Mouse (Mus musculus): ENCODE data around the gene Iqsec1. TPM values are rescaled to one million over a fixed set of nuclear protein-coding genes. Genes with fewer than 3 reads are reported as not detected.

Gene Iqsec1
- polyA plus RNA-seq, 1 experiment from 2014 or later = 28.6 TPM

- Histone ChIP-seq H3K36me3 (ENCODE audit: control insufficient read depth, insufficient read depth, low read length) (peaks cover 6% of the 10 kb centered on the region; the same call in 1 of the 2 replicates), H3K27ac (replicated peaks in 1 of 2; ENCODE audit: control insufficient read depth in 1 of 2, insufficient read depth in 1 of 2, low read depth in 2 of 2, low read length in 2 of 2) (no peak overlapping the region), H3K9ac (ENCODE audit: low read length) (no peak overlapping the region), H3K27me3 (ENCODE audit: control insufficient read depth, insufficient read depth, low read length) (no peaks in the 10 kb centered on the region), H3K4me1 (ENCODE audit: control insufficient read depth in 2 of 2, insufficient read depth in 2 of 2, low read length in 2 of 2) (peaks cover 40 to 46% of the 10 kb centered on the region in 2 experiments), H3K4me3 (ENCODE audit: control insufficient read depth in 1 of 2, insufficient read depth in 1 of 2, low read depth in 1 of 2, low read length in 2 of 2) (no peak overlapping the region), H3K4me2 (ENCODE audit: low read length) (no peak overlapping the region), H3K9me3 (ENCODE audit: control insufficient read depth, low read length) (no peaks in the 10 kb centered on the region)
- ATAC-seq (ENCODE audit: insufficient number of reproducible peaks, insufficient read depth, low FRiP score, low read depth) = no peak
- 82% methylated on average over 8 of the region's 8 CpGs for WGBS
Measured at GRCm38 (mm10) chr6:90613277-90613676, 375.2 kb downstream of the Iqsec1 start.

DNA sequence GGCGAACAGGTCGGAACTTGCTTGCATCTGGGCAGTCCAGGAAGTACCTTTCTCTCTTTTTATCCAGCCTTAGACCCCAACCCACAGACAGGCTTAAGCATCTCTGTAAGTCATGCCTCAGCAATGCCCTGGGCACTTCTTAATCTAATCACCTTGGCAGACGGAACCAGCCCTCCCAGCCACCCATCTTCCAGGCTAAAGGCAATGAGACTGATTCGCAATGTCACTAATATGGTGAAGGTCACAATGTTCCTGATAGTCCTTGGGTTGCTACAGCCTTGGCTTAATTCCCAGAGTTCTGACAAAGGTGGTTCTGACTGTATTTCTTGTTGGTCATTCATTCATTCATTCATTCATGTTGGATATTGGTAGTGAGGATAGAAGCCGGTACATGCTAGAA lies 378.2 kb downstream of the Iqsec1 start:
- WGBS = 84% methylated on average over 5 of the region's 5 CpGs
- Histone ChIP-seq H3K36me3 (ENCODE audit: control insufficient read depth, insufficient read depth, low read length) (peaks cover 6% of the 10 kb centered on the region; the same call in 1 of the 2 replicates), H3K9me3 (ENCODE audit: control insufficient read depth, low read length) (no peaks in the 10 kb centered on the region), H3K4me2 (ENCODE audit: low read length) (no peak overlapping the region), H3K27ac (replicated peaks in 1 of 2; ENCODE audit: control insufficient read depth in 1 of 2, insufficient read depth in 1 of 2, low read depth in 2 of 2, low read length in 2 of 2) (no peak overlapping the region), H3K27me3 (ENCODE audit: control insufficient read depth, insufficient read depth, low read length) (no peaks in the 10 kb centered on the region), H3K4me1 (ENCODE audit: control insufficient read depth in 2 of 2, insufficient read depth in 2 of 2, low read length in 2 of 2) (peaks cover 21 to 41% of the 10 kb centered on the region in 2 experiments), H3K9ac (ENCODE audit: low read length) (no peak overlapping the region), H3K4me3 (ENCODE audit: control insufficient read depth in 1 of 2, insufficient read depth in 1 of 2, low read depth in 1 of 2, low read length in 2 of 2) (no peak overlapping the region)
- no peak for ATAC-seq (ENCODE audit: insufficient number of reproducible peaks, insufficient read depth, low FRiP score, low read depth)

DNA sequence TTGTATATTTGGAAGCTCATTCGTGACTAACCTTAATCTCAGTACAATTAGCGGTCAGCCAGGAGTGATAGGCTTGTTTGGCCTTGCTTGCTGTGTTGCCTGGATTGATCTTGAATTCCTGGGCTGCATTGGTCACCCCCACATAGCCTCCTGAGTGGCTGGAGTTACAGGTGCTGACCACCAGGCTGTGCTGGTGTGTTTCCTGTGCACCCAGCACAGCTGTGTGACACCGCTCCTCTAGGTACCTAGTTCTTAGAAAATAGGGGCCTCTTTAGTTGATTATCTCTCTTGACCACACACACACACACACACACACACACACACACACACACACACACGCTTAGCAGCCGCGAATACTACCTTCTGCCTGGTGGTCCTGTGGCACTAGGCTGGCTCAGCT lies 380.3 kb downstream of the Iqsec1 start:
- peaks cover 9 to 36% of the 10 kb centered on the region in 2 experiments for H3K4me1 ChIP-seq (ENCODE audit: control insufficient read depth in 2 of 2, insufficient read depth in 2 of 2, low read length in 2 of 2)
- H3K36me3 ChIP-seq (ENCODE audit: control insufficient read depth, insufficient read depth, low read length) = peaks cover 6% of the 10 kb centered on the region; the same call in 1 of the 2 replicates
- no peak overlapping the region for H3K9ac ChIP-seq (ENCODE audit: low read length)
- no peaks in the 10 kb centered on the region for H3K9me3 ChIP-seq (ENCODE audit: control insufficient read depth, low read length)
- no peaks in the 10 kb centered on the region for H3K27me3 ChIP-seq (ENCODE audit: control insufficient read depth, insufficient read depth, low read length)
- WGBS = 45% methylated on average over 6 of the region's 6 CpGs
- no peak overlapping the region for H3K4me3 ChIP-seq (ENCODE audit: control insufficient read depth in 1 of 2, insufficient read depth in 1 of 2, low read depth in 1 of 2, low read length in 2 of 2)
- no peak overlapping the region for H3K27ac ChIP-seq (replicated peaks in 1 of 2; ENCODE audit: control insufficient read depth in 1 of 2, insufficient read depth in 1 of 2, low read depth in 2 of 2, low read length in 2 of 2)
- no peak for ATAC-seq (ENCODE audit: insufficient number of reproducible peaks, insufficient read depth, low FRiP score, low read depth)
- no peak overlapping the region for H3K4me2 ChIP-seq (ENCODE audit: low read length)

DNA sequence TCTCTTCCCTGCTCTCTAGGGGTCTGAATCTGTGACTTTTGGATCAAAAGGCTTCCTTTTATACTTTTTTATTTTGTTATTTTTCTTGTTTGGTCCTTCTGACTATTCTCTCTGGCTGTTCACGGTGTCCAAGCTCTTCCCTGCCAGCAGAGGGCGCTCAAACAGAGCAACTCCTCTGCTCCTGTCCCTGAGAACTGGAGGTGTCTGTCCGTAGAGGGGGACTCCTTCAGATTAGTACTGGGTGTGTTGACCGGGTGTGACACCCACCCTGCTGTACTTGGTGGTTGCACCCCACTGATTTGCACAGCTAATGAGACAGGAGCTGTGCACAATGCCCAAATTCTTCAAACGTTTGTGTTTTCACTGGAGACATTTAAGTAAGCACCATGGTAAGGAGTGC lies 381.3 kb downstream of the Iqsec1 start:
- Histone ChIP-seq H3K4me3 (ENCODE audit: control insufficient read depth in 1 of 2, insufficient read depth in 1 of 2, low read depth in 1 of 2, low read length in 2 of 2) (no peak overlapping the region), H3K4me2 (ENCODE audit: low read length) (no peak overlapping the region), H3K27ac (replicated peaks in 1 of 2; ENCODE audit: control insufficient read depth in 1 of 2, insufficient read depth in 1 of 2, low read depth in 2 of 2, low read length in 2 of 2) (no peak overlapping the region), H3K36me3 (ENCODE audit: control insufficient read depth, insufficient read depth, low read length) (peaks cover under 1% of the 10 kb centered on the region; the same call in 1 of the 2 replicates), H3K4me1 (ENCODE audit: control insufficient read depth in 2 of 2, insufficient read depth in 2 of 2, low read length in 2 of 2) (peaks cover 9 to 37% of the 10 kb centered on the region in 2 experiments), H3K9me3 (ENCODE audit: control insufficient read depth, low read length) (no peaks in the 10 kb centered on the region), H3K9ac (ENCODE audit: low read length) (no peak overlapping the region), H3K27me3 (ENCODE audit: control insufficient read depth, insufficient read depth, low read length) (no peaks in the 10 kb centered on the region)
- no peak for ATAC-seq (ENCODE audit: insufficient number of reproducible peaks, insufficient read depth, low FRiP score, low read depth)
- 8% methylated on average over 5 of the region's 5 CpGs for WGBS

DNA sequence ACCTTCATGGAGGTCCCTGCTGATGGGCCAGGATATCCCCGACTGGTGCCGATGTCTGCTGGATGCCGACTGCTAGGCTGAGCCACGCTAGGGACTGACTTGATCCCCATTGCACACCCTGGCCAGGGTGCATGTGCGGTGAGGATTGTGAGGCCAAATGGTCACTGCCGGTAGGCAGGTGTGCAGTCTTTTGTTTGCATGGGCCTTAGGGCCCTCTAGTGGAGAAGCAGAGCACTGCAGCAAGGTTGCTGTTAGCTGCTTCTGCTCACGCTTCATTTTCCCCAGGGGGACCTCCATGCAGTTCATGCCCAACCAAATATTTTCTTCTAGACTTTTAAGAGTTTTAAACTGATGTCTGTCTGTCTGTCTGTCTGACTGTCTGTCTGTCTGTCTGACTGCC lies 381.9 kb downstream of the Iqsec1 start:
- Histone ChIP-seq H3K4me2 (ENCODE audit: low read length) (no peak overlapping the region), H3K9ac (ENCODE audit: low read length) (no peak overlapping the region)
- 22% methylated on average over 7 of the region's 7 CpGs for WGBS

More for the DNA sequence above, 381.9 kb downstream of the Iqsec1 start:
- no peak for ATAC-seq (ENCODE audit: insufficient number of reproducible peaks, insufficient read depth, low FRiP score, low read depth)
- no peak overlapping the region for H3K4me3 ChIP-seq (ENCODE audit: control insufficient read depth in 1 of 2, insufficient read depth in 1 of 2, low read depth in 1 of 2, low read length in 2 of 2)
- peaks cover 12 to 44% of the 10 kb centered on the region in 2 experiments for H3K4me1 ChIP-seq (ENCODE audit: control insufficient read depth in 2 of 2, insufficient read depth in 2 of 2, low read length in 2 of 2)
- H3K27me3 ChIP-seq (ENCODE audit: control insufficient read depth, insufficient read depth, low read length) = no peaks in the 10 kb centered on the region
- H3K36me3 ChIP-seq (ENCODE audit: control insufficient read depth, insufficient read depth, low read length) = no peaks in the 10 kb centered on the region
- H3K9me3 ChIP-seq (ENCODE audit: control insufficient read depth, low read length) = no peaks in the 10 kb centered on the region
- no peak overlapping the region for H3K27ac ChIP-seq (replicated peaks in 1 of 2; ENCODE audit: control insufficient read depth in 1 of 2, insufficient read depth in 1 of 2, low read depth in 2 of 2, low read length in 2 of 2)

Small RNA genes lying within 50 kb of the gene (microRNA-seq; reads per million reads assigned to microRNA genes)
- gene Gm24816 = not detected

Other genes with a start within 250 kb of the Iqsec1 start
- 6.3 and 7.1 TPM in 2 replicates for gene Nup210, start 128.1 kb upstream of the Iqsec1 start, polyA plus RNA-seq (2014; fragmentation: Nextera tagmentation; extraction: Ambion mirVana)
- 11.4 and 12.7 TPM in 2 replicates for gene Hdac11, start 168.0 kb upstream of the Iqsec1 start, polyA plus RNA-seq (2014; fragmentation: Nextera tagmentation; extraction: Ambion mirVana)
- 127 and 144 TPM in 2 replicates for gene Fbln2, start 223.8 kb upstream of the Iqsec1 start, polyA plus RNA-seq (2014; fragmentation: Nextera tagmentation; extraction: Ambion mirVana)